Mouse (Mus musculus): ENCODE data around the gene Mrps10. TPM values are rescaled to one million over a fixed set of nuclear protein-coding genes. Genes with fewer than 3 reads are reported as not detected.
"Not testable (repeated sequence)": the region's sequence is repeated elsewhere in the genome, so short reads cannot be mapped to it uniquely, and the experiment has no call there.

Gene Mrps10
- polyA plus RNA-seq, 1 experiment from 2014 or later: 73.4 TPM

DNA sequence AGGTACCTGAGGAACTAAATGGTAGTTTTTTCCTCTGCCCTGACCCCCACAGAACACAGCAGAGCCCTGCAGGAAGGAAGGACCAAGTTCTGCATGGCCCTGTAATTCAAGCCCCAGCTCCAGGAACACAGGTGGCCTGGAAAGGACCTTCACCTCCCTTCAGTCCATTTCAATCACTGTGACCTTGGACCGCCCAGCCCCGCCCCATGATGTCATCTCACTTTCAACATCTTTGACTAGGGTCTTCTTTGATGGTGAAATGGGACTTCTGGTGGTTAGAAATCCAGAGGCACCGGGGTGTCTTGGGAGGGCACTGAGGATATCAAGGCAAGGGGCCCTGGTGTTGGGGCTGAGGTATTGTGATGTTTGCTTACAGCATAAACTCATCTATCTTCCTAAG is 52.9 kb downstream of the Mrps10 start:
- WGBS: 81% methylated on average over 3 of the region's 3 CpGs
- no peaks in the 10 kb centered on the region for H3K36me3 ChIP-seq
- no peaks in the 10 kb centered on the region for H3K4me1 ChIP-seq
- H3K9me3 ChIP-seq: no peaks in the 10 kb centered on the region
- no peaks in the 10 kb centered on the region for H3K27me3 ChIP-seq
- ATAC-seq (ENCODE audit: low FRiP score, low read depth): no peak
- H3K4me3 ChIP-seq: no peak overlapping the region
- no peak overlapping the region for H3K4me2 ChIP-seq (replicated peaks)
- H3K9ac ChIP-seq (replicated peaks): no peak overlapping the region
- no peak overlapping the region for H3K27ac ChIP-seq (replicated peaks)

DNA sequence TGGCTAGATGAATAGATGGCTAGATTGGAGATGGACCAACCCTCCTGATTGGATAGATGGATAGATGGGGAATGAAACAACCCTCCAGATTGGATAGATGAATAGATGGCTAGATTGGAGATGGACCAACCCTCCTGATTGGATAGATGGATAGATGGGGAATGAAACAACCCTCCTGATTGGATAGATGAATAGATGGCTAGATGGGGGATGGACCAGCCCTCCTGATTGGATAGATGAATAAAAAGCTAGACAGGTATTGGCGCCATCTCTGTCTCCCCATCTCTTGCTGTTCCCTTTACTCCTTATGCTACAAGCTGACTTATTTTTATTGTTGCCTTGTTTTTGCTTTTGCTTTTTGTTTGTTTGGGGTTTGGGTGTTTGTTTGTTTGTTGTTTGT is 53.9 kb downstream of the Mrps10 start:
- not testable (repeated sequence) for H3K4me1 ChIP-seq; H3K27me3 ChIP-seq; ATAC-seq (ENCODE audit: low FRiP score, low read depth); H3K27ac ChIP-seq (replicated peaks); H3K9me3 ChIP-seq; H3K4me3 ChIP-seq; H3K9ac ChIP-seq (replicated peaks); H3K4me2 ChIP-seq (replicated peaks); H3K36me3 ChIP-seq
- 78% methylated on average over 1 of the region's 1 CpGs for WGBS

DNA sequence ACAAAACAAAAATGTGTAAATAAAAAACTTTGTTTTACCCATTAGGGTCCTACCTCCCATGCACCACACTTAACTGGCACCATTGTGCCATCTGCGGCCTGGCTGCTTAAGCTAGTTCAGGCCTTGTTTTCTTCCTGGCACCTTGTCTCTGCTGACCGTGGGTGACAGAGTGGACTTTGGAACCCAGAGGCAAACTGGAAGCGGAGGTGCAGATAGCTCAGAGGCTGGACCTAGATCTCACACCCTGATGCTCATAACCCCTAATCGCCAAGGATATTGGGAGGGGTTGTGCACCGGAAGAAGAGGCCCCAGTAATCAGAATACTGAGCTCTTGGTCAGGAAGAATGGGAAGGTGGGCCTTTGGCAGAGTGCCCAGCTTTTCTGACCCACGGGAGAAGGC is 55.5 kb downstream of the Mrps10 start:
- Histone ChIP-seq H3K9me3 (no peaks in the 10 kb centered on the region), H3K4me2 (replicated peaks) (no peak overlapping the region), H3K9ac (replicated peaks) (no peak overlapping the region), H3K27ac (replicated peaks) (no peak overlapping the region), H3K4me1 (peaks cover 9% of the 10 kb centered on the region), H3K27me3 (0 out of 2 replicates have a peak, but pooled peaks cover 5% of the 10 kb centered on the region), H3K4me3 (no peak overlapping the region), H3K36me3 (no peaks in the 10 kb centered on the region)
- ATAC-seq (ENCODE audit: low FRiP score, low read depth): no peak
- 89% methylated on average over 6 of the region's 6 CpGs for WGBS

DNA sequence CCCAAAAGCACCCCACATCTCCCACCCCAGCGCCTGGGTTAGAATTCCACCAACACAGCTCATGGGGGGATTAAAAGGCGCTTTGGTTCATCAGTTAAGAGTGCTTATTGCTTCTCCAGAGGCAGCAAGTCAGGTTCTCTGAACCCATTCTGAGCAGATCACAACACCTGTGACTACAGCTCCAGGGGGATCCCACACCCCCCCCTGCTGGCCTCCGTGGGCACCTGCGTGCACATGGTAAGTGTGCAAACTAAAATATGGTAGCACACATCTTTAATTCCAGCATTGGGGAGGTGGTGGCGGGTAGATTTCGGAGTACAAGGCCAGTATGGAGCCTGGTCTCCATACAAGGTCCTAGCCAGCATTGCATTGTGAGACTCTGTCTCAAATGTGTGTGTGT is 58.6 kb downstream of the Mrps10 start:
- Histone ChIP-seq H3K9me3 (no peaks in the 10 kb centered on the region), H3K4me3 (no peak overlapping the region), H3K9ac (replicated peaks) (no peak overlapping the region), H3K36me3 (no peaks in the 10 kb centered on the region), H3K27me3 (0 out of 2 replicates have a peak, but pooled peaks cover 5% of the 10 kb centered on the region), H3K27ac (replicated peaks) (no peak overlapping the region), H3K4me1 (peaks cover 9% of the 10 kb centered on the region), H3K4me2 (replicated peaks) (no peak overlapping the region)
- no peak for ATAC-seq (ENCODE audit: low FRiP score, low read depth)
- 77% methylated on average over 6 of the region's 6 CpGs for WGBS

DNA sequence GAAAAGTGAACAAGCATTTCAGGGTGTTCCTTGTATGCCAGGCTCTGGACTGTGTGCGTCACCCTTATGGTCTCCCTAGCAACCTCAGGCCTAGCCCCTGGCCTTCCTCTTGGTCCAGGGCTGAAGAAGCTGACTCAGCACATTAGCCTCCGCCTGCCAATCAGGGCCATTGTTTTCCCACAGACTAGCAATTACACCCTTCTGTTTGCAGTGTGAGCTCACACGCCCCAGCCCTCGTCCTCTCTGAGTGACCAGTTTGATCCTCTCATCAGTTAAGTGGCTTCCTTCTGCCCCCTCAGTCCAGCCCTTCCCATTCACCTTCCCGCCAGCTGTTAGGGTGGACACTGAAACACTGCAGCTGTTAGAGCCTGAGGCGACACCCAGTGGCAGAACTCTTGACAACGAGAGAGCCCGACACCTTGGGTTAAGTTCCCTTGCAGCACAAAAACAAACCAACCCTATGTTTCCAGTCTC is 60.2 kb downstream of the Mrps10 start:
- Histone ChIP-seq H3K27me3 (peaks cover 5% of the 10 kb centered on the region; the same call in 1 of the 2 replicates), H3K9me3 (no peaks in the 10 kb centered on the region), H3K4me1 (peaks cover 9% of the 10 kb centered on the region), H3K36me3 (no peaks in the 10 kb centered on the region), H3K9ac (replicated peaks) (no peak overlapping the region), H3K27ac (replicated peaks) (no peak overlapping the region), H3K4me2 (replicated peaks) (peak overlapping the region; percentile 17), H3K4me3 (no peak overlapping the region)
- 8% methylated on average over 8 of the region's 8 CpGs for WGBS
- peak; percentile 68 for ATAC-seq (ENCODE audit: low FRiP score, low read depth)

DNA sequence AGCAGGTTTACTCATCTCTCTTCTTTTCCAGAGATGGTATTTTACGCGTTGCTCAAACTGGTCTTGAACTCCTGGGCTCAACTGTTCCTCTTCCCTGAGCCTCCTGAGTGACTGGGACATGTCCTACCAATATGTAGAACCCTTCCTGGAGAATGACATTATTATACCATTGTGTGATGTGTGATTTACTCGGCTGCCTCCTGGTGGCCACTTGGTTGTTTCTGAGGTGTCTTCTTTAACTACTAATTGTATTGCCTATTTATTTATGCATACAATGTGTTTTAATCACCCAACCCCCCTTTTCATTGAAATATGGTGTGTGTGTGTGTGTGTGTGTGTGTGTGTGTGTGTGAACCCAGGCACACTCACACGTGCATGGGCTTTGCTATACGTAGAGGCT is 62.1 kb downstream of the Mrps10 start:
- Histone ChIP-seq H3K27me3 (peaks cover 8% of the 10 kb centered on the region; the same call in 1 of the 2 replicates), H3K36me3 (no peaks in the 10 kb centered on the region), H3K4me3 (no peak overlapping the region), H3K27ac (replicated peaks) (no peak overlapping the region), H3K4me1 (peaks cover 9% of the 10 kb centered on the region), H3K4me2 (replicated peaks) (no peak overlapping the region), H3K9ac (replicated peaks) (no peak overlapping the region), H3K9me3 (no peaks in the 10 kb centered on the region)
- ATAC-seq (ENCODE audit: low FRiP score, low read depth): no peak
- 80% methylated on average over 5 of the region's 5 CpGs for WGBS

Other genes starting within 250 kb of the Mrps10 start
- gene Guca1b, start 16.5 kb downstream of the Mrps10 start, polyA plus RNA-seq (2016; fragmentation: Nextera tagmentation; extraction: Ambion mirVana): 0.73 and 0.77 TPM in 2 replicates
- 0.70 and 0.99 TPM in 2 replicates for gene Guca1a, start 31.7 kb downstream of the Mrps10 start, polyA plus RNA-seq (2016; fragmentation: Nextera tagmentation; extraction: Ambion mirVana)
- 0.23 and 0.24 TPM in 2 replicates for gene AI661453, start 67.7 kb downstream of the Mrps10 start, polyA plus RNA-seq (2016; fragmentation: Nextera tagmentation; extraction: Ambion mirVana)
- 0.41 and 0.52 TPM in 2 replicates for gene 1700001C19Rik, start 68.5 kb downstream of the Mrps10 start, polyA plus RNA-seq (2016; fragmentation: Nextera tagmentation; extraction: Ambion mirVana)
- gene Taf8, start 133.4 kb downstream of the Mrps10 start, polyA plus RNA-seq (2016; fragmentation: Nextera tagmentation; extraction: Ambion mirVana): 32.2 and 32.7 TPM in 2 replicates
- gene Ccnd3, start 136.2 kb downstream of the Mrps10 start, polyA plus RNA-seq (2016; fragmentation: Nextera tagmentation; extraction: Ambion mirVana): 127 and 145 TPM in 2 replicates
- 30.8 and 31.5 TPM in 2 replicates for gene Bysl, start 242.6 kb downstream of the Mrps10 start, polyA plus RNA-seq (2016; fragmentation: Nextera tagmentation; extraction: Ambion mirVana)
- gene Med20, start 242.7 kb downstream of the Mrps10 start, polyA plus RNA-seq (2016; fragmentation: Nextera tagmentation; extraction: Ambion mirVana): 39.5 and 41.0 TPM in 2 replicates
- 2.2 and 2.5 TPM in 2 replicates for gene Gm20517, start 242.7 kb downstream of the Mrps10 start, polyA plus RNA-seq (2016; fragmentation: Nextera tagmentation; extraction: Ambion mirVana)

All from midbrain, embryonic 12.5 days (tissue).